ENCODE assay signal across 18 mouse cellular contexts in the genomic region with DNA sequence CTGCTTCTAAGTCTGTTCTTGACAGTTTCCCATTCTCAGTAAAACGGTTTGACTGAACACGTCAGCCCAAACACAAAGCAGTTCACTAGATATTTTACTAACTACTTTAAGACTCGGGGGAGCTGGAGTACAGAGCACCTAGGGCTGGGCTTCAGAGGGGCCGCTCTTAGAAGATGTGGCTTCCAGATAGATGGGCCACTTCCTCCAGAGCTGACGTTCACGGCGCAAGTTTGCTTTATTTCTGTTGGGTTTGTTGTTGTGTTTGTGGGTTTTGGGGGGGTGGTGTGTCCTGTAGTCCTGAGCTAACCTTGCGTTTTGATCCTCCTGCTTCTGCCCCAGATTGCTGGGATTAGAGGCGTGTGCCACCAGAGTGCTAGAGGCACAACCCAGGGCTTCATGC. TPM values are rescaled to one million over a fixed set of nuclear protein-coding genes. Genes with fewer than 3 reads are reported as not detected.
DNase-seq lines count a peak whose midpoint lies in the region; ATAC-seq and TF ChIP-seq lines count a peak whose summit lies in the region.
"Had no signal": no experiment of that assay in that cellular context is flagged by ENCODE, and none has a peak within 500 bp of the region (broad histone marks: within the 10 kb centered on the region; RNA-seq: fewer than 3 reads in every experiment).

No protein-coding gene starts in this region.

- peaks cover 16% of the 10 kb centered on the region for H3K36me3 ChIP-seq in spleen, adult 2 months (ENCODE audit: control insufficient read depth, insufficient read depth, low read length)
- H3K36me3 ChIP-seq in hindbrain, embryonic 14.5 days (replicated peaks; ENCODE audit: control insufficient read depth, insufficient read depth) = peaks cover 17% of the 10 kb centered on the region; the same call in 1 of the 2 replicates

- no peak for TF ChIP-seq POLR2A in spleen, adult 2 months (IDR thresholded peaks at IDR 0.05; ENCODE audit: low read depth, low read length)

- no peak for DNase-seq in spleen, adult 2 months (ENCODE audit: low read depth in 1 of 2, low spot score in 2 of 2)
- DNase-seq in spleen, postnatal 10 days (ENCODE audit: low spot score in 2 of 2) = no peak
- DNase-seq in CD8-positive naive resting alpha-beta T cell, adult 2 months (ENCODE audit: low read depth in 2 of 2, low spot score in 2 of 2) = peak; percentile 5 to 25
- DNase-seq in naive thymus-derived CD4-positive, alpha-beta T cell, adult 2 months (ENCODE audit: low read depth) = peak; percentile 36
- no peak for DNase-seq in hindbrain, embryonic 14.5 days (ENCODE audit: low spot score)
- DNase-seq in cerebellum, postnatal 25 days = no peak
- DNase-seq: adrenal gland, postnatal 36 days; cerebellum, adult 8-10 months; gastrocnemius, postnatal 25 days; heart, postnatal 14 days; layer of hippocampus, adult 9-11 months; lung, postnatal 10 days had no signal

- H3K4me1 ChIP-seq in spleen, adult 2 months (ENCODE audit: control insufficient read depth, insufficient read depth, insufficient read length) = peaks cover 4% of the 10 kb centered on the region; the same call in 1 of the 2 replicates
- peaks cover 9% of the 10 kb centered on the region for H3K4me1 ChIP-seq in hindbrain, embryonic 14.5 days (replicated peaks; ENCODE audit: control insufficient read depth, insufficient read depth, low read length)

- no peaks in the 10 kb centered on the region for H3K9me3 ChIP-seq in hindbrain, embryonic 14.5 days (ENCODE audit: control insufficient read depth, low read length)
- H3K9me3 ChIP-seq: forebrain, embryonic 10.5 days; neural tube, embryonic 15.5 days had no signal

- H3K27ac ChIP-seq in spleen, adult 2 months (ENCODE audit: insufficient read depth, low read length) = 0 out of 2 replicates have a peak overlapping the region, but pooled peaks have one; percentile 5
- H3K27ac ChIP-seq in hindbrain, embryonic 14.5 days = no peak overlapping the region
- H3K27ac ChIP-seq: forebrain, embryonic 10.5 days; neural tube, embryonic 15.5 days had no signal

- no peak overlapping the region for H3K4me3 ChIP-seq in spleen, adult 2 months (ENCODE audit: extremely low read depth, insufficient read depth, insufficient read length)
- H3K4me3 ChIP-seq in hindbrain, embryonic 14.5 days (replicated peaks; ENCODE audit: low read length) = no peak overlapping the region
- H3K4me3 ChIP-seq: forebrain, embryonic 10.5 days; neural tube, embryonic 15.5 days had no signal

- 40% methylated on average over 9 of the region's 9 CpGs for WGBS in spleen, adult 2 months
- 93% methylated on average over 9 of the region's 9 CpGs for WGBS in hindbrain, embryonic 14.5 days

- no peak overlapping the region for H3K4me2 ChIP-seq in hindbrain, embryonic 14.5 days (replicated peaks)
- H3K4me2 ChIP-seq: midbrain, embryonic 11.5 days; neural tube, embryonic 15.5 days had no signal

- no peaks in the 10 kb centered on the region for H3K27me3 ChIP-seq in spleen, adult 2 months (ENCODE audit: control insufficient read depth, insufficient read depth, low read length)
- H3K27me3 ChIP-seq in hindbrain, embryonic 14.5 days (ENCODE audit: control insufficient read depth, insufficient read depth, low read length) = no peaks in the 10 kb centered on the region
- H3K27me3 ChIP-seq: neural tube, embryonic 15.5 days had no signal

- no peak overlapping the region for H3K9ac ChIP-seq in hindbrain, embryonic 14.5 days
- H3K9ac ChIP-seq: neural tube, embryonic 15.5 days had no signal

- no peak for TF ChIP-seq CTCF in spleen, adult 2 months (IDR thresholded peaks at IDR 0.05; ENCODE audit: extremely low read depth, insufficient read depth, insufficient read length, insufficient replicate concordance)

- ATAC-seq in hematopoietic stem cell, adult 5-6 weeks (replicated peaks in 1 of 2; ENCODE audit: insufficient read depth in 1 of 2, low FRiP score in 2 of 2, low TSS enrichment in 1 of 2, low read depth in 1 of 2, poor library complexity in 2 of 2, severe bottlenecking in 2 of 2) = peak; percentile 47 to 76; a peak in 2 of 4 replicates
- no peak for ATAC-seq in hindbrain, embryonic 14.5 days (ENCODE audit: low FRiP score)
- ATAC-seq: hindbrain, embryonic 16.5 days had no signal

RNA-seq across cellular contexts. Expression of a gene that starts 23.7 kb away (rescaled TPM):
- polyA plus RNA-seq in spleen, adult 2 months (2012; rRNA removed) = not detected in 2 replicates
- total RNA-seq in hematopoietic stem cell, adult 5-6 weeks (2017) = not detected in 2 replicates
- polyA plus RNA-seq in hindbrain, embryonic 14.5 days (2014; fragmentation: Nextera tagmentation; extraction: Ambion mirVana) = 0.55 and 0.59 TPM in 2 replicates
- total RNA-seq: adrenal gland, postnatal 36 days; left cerebral cortex, postnatal 10 days had no signal
- polyA plus RNA-seq: midbrain, embryonic 11.5 days had no signal

Comparison
In these comparisons a context has a peak if more than half of its experiments do, and no peak if none do; other contexts are left out.
1. DNase-seq: peak in CD8-positive naive resting alpha-beta T cell, adult 2 months (2 of 2) and naive thymus-derived CD4-positive, alpha-beta T cell, adult 2 months (single experiment); none in spleen, adult 2 months (0 of 2), spleen, postnatal 10 days (0 of 2), hindbrain, embryonic 14.5 days (single experiment) and cerebellum, postnatal 25 days (0 of 2).